Comparison of ENCODE assay signal across 32 mouse cellular contexts in the genomic region with DNA sequence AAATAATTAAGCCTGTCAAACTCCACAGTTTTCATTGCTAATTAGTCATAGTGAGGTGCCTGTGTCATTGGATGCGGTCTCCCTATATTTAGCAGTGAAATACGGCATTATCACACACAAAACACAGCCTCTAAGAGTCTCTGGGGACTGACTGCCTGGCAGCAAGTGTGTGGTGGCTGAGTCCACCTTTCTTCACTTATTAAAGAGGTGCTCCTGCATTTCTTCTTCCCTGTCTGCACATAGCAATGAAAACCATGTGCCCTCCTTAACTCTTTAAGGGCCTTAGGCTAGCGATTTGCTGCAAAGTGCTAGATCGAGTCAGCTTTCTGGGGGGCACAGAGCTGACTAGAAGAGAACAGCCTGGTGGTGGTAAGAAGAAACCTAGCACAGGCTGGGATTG.
A peak's percentile ranks its signal among the peaks of the same experiment; 100 is the strongest.
DNase-seq lines count a peak whose midpoint lies in the region; ATAC-seq lines count a peak whose summit lies in the region.
"Had no signal": no experiment of that assay in that cellular context is flagged by ENCODE, and none has a peak within 500 bp of the region (broad histone marks: within the 10 kb centered on the region; RNA-seq: fewer than 3 reads in every experiment).

No protein-coding gene starts in this region.

- no peak overlapping the region for H3K4me3 ChIP-seq in heart, embryonic 15.5 days
- no peak overlapping the region for H3K4me3 ChIP-seq in midbrain, embryonic 16.5 days (ENCODE audit: low read depth, low read length)
- no peak overlapping the region for H3K4me3 ChIP-seq in midbrain, embryonic 11.5 days (ENCODE audit: low read depth, low read length)
- H3K4me3 ChIP-seq in limb, embryonic 10.5 days = no peak overlapping the region
- H3K4me3 ChIP-seq: embryonic facial prominence, embryonic 15.5 days; forebrain, embryonic 12.5 days; hindbrain, embryonic 13.5 days; limb, embryonic 12.5 days; liver, embryonic 15.5 days; midbrain, embryonic 13.5 days; myocyte; neural tube, embryonic 12.5 days; stomach, embryonic 15.5 days had no signal

- no peaks in the 10 kb centered on the region for H3K4me1 ChIP-seq in heart, embryonic 15.5 days (replicated peaks)
- no peaks in the 10 kb centered on the region for H3K4me1 ChIP-seq in midbrain, embryonic 16.5 days (ENCODE audit: control insufficient read depth, insufficient read depth, low read length)
- H3K4me1 ChIP-seq in midbrain, embryonic 11.5 days (ENCODE audit: control insufficient read depth, insufficient read depth, low read length) = no peaks in the 10 kb centered on the region
- 0 out of 2 replicates have a peak, but pooled peaks cover 5% of the 10 kb centered on the region for H3K4me1 ChIP-seq in limb, embryonic 10.5 days
- H3K4me1 ChIP-seq: embryonic facial prominence, embryonic 15.5 days; forebrain, embryonic 12.5 days; hindbrain, embryonic 13.5 days; limb, embryonic 12.5 days; liver, embryonic 15.5 days; midbrain, embryonic 13.5 days; neural tube, embryonic 12.5 days; stomach, embryonic 15.5 days had no signal

- no peaks in the 10 kb centered on the region for H3K27me3 ChIP-seq in heart, embryonic 15.5 days
- no peaks in the 10 kb centered on the region for H3K27me3 ChIP-seq in midbrain, embryonic 16.5 days (ENCODE audit: control insufficient read depth, insufficient read depth, low read depth, low read length)
- no peaks in the 10 kb centered on the region for H3K27me3 ChIP-seq in midbrain, embryonic 11.5 days (ENCODE audit: control insufficient read depth, insufficient read depth, low read length)
- peaks cover 14% of the 10 kb centered on the region; the same call in 1 of the 2 replicates for H3K27me3 ChIP-seq in limb, embryonic 10.5 days (ENCODE audit: low read depth, poor library complexity, severe bottlenecking)
- H3K27me3 ChIP-seq: CH12.LX; embryonic facial prominence, embryonic 15.5 days; forebrain, embryonic 12.5 days; hindbrain, embryonic 13.5 days; limb, embryonic 12.5 days; liver, embryonic 15.5 days; midbrain, embryonic 13.5 days; neural tube, embryonic 12.5 days; stomach, embryonic 15.5 days had no signal

- H3K9me3 ChIP-seq in heart, embryonic 15.5 days (replicated peaks) = no peaks in the 10 kb centered on the region
- no peaks in the 10 kb centered on the region for H3K9me3 ChIP-seq in midbrain, embryonic 16.5 days (replicated peaks; ENCODE audit: control insufficient read depth, low read length, poor library complexity, severe bottlenecking)
- no peaks in the 10 kb centered on the region for H3K9me3 ChIP-seq in midbrain, embryonic 11.5 days (ENCODE audit: control insufficient read depth, low read length)
- no peaks in the 10 kb centered on the region for H3K9me3 ChIP-seq in limb, embryonic 10.5 days (replicated peaks)
- H3K9me3 ChIP-seq: embryonic facial prominence, embryonic 15.5 days; forebrain, embryonic 12.5 days; hindbrain, embryonic 13.5 days; limb, embryonic 12.5 days; liver, embryonic 15.5 days; midbrain, embryonic 13.5 days; neural tube, embryonic 12.5 days; stomach, embryonic 15.5 days had no signal

- peak; percentile 4 for DNase-seq in embryo, embryonic 10 days (ENCODE audit: low spot score)
- no peak for DNase-seq in embryo, embryonic 11 days
- no peak for DNase-seq in heart, adult 11 months
- DNase-seq in midbrain, embryonic 11.5 days (ENCODE audit: low spot score, missing footprints) = no peak
- DNase-seq in limb, embryonic 10.5 days (ENCODE audit: low spot score) = peak; percentile 33
- DNase-seq in kidney, adult 8-10 months = no peak
- DNase-seq: adrenal gland, adult 2 months; adrenal gland, postnatal 36 days; cerebellum, adult 2 months; cerebellum, postnatal 14 days; gastrocnemius, postnatal 25 days; heart, adult 18-20 months; heart, postnatal 10 days; kidney, postnatal 14 days; layer of hippocampus, adult 9-11 months; lung, embryonic 14.5 days; lung, postnatal 14 days; right cerebral cortex, postnatal 25 days had no signal

- no peak overlapping the region for H3K4me2 ChIP-seq in heart, embryonic 15.5 days
- H3K4me2 ChIP-seq in midbrain, embryonic 16.5 days (ENCODE audit: low read length) = no peak overlapping the region
- no peak overlapping the region for H3K4me2 ChIP-seq in midbrain, embryonic 11.5 days
- H3K4me2 ChIP-seq: embryonic facial prominence, embryonic 15.5 days; forebrain, embryonic 12.5 days; hindbrain, embryonic 13.5 days; limb, embryonic 12.5 days; liver, embryonic 15.5 days; lung, embryonic 14.5 days; midbrain, embryonic 13.5 days; neural tube, embryonic 12.5 days; stomach, embryonic 15.5 days had no signal

- 40% methylated on average over 4 of the region's 4 CpGs for WGBS in heart, embryonic 15.5 days
- 72% methylated on average over 4 of the region's 4 CpGs for WGBS in midbrain, embryonic 16.5 days
- WGBS in midbrain, embryonic 11.5 days = 87% methylated on average over 4 of the region's 4 CpGs
- WGBS in limb, embryonic 10.5 days = 56% methylated on average over 4 of the region's 4 CpGs

- H3K36me3 ChIP-seq in heart, embryonic 15.5 days = no peaks in the 10 kb centered on the region
- no peaks in the 10 kb centered on the region for H3K36me3 ChIP-seq in midbrain, embryonic 16.5 days (ENCODE audit: control insufficient read depth, insufficient read depth, low read length)
- H3K36me3 ChIP-seq in midbrain, embryonic 11.5 days (ENCODE audit: control insufficient read depth, insufficient read depth, low read length) = no peaks in the 10 kb centered on the region
- H3K36me3 ChIP-seq in limb, embryonic 10.5 days = no peaks in the 10 kb centered on the region
- H3K36me3 ChIP-seq: embryonic facial prominence, embryonic 15.5 days; forebrain, embryonic 12.5 days; hindbrain, embryonic 13.5 days; limb, embryonic 12.5 days; liver, embryonic 15.5 days; midbrain, embryonic 13.5 days; neural tube, embryonic 12.5 days; stomach, embryonic 15.5 days had no signal

- ATAC-seq in heart, embryonic 15.5 days (replicated peaks; ENCODE audit: insufficient number of reproducible peaks, insufficient read depth, low FRiP score, low read depth) = peak; percentile 62
- ATAC-seq in midbrain, embryonic 16.5 days = 0 out of 2 replicates have a peak, but pooled peaks have one; percentile 58
- ATAC-seq in midbrain, embryonic 11.5 days (ENCODE audit: low FRiP score) = no peak
- ATAC-seq: activated CD4-positive, CD25-positive, alpha-beta regulatory T cell, adult 4 months; intestine, postnatal 0 days; midbrain, embryonic 13.5 days had no signal

- H3K27ac ChIP-seq in heart, embryonic 15.5 days = no peak overlapping the region
- no peak overlapping the region for H3K27ac ChIP-seq in midbrain, embryonic 16.5 days (ENCODE audit: low read length)
- no peak overlapping the region for H3K27ac ChIP-seq in midbrain, embryonic 11.5 days (ENCODE audit: low read depth, low read length)
- no peak overlapping the region for H3K27ac ChIP-seq in limb, embryonic 10.5 days
- H3K27ac ChIP-seq: embryonic facial prominence, embryonic 15.5 days; forebrain, embryonic 12.5 days; hindbrain, embryonic 13.5 days; limb, embryonic 12.5 days; liver, embryonic 15.5 days; midbrain, embryonic 13.5 days; neural tube, embryonic 12.5 days; stomach, embryonic 15.5 days had no signal

- no peak overlapping the region for H3K9ac ChIP-seq in heart, embryonic 15.5 days
- no peak overlapping the region for H3K9ac ChIP-seq in midbrain, embryonic 16.5 days (ENCODE audit: low read depth, low read length)
- no peak overlapping the region for H3K9ac ChIP-seq in midbrain, embryonic 11.5 days (ENCODE audit: low read length)
- H3K9ac ChIP-seq: embryonic facial prominence, embryonic 15.5 days; forebrain, embryonic 12.5 days; hindbrain, embryonic 13.5 days; limb, embryonic 12.5 days; liver, embryonic 15.5 days; lung, embryonic 14.5 days; midbrain, embryonic 13.5 days; neural tube, embryonic 12.5 days; stomach, embryonic 15.5 days had no signal

Comparison
In these comparisons a context has a peak if more than half of its experiments do, and no peak if none do; other contexts are left out.
1. DNase-seq: peak in embryo, embryonic 10 days (single experiment) and limb, embryonic 10.5 days (single experiment); none in embryo, embryonic 11 days (single experiment), heart, adult 11 months (single experiment), midbrain, embryonic 11.5 days (single experiment) and kidney, adult 8-10 months (0 of 2).